Mouse (Mus musculus): ENCODE measurements around the gene Gtf2ird2. TPM values are rescaled to one million over a fixed set of nuclear protein-coding genes. Genes with fewer than 3 reads are reported as not detected.

The Gtf2ird2 gene
- total RNA-seq, 2 experiments from 2014 or later, result 4.2 TPM

DNA sequence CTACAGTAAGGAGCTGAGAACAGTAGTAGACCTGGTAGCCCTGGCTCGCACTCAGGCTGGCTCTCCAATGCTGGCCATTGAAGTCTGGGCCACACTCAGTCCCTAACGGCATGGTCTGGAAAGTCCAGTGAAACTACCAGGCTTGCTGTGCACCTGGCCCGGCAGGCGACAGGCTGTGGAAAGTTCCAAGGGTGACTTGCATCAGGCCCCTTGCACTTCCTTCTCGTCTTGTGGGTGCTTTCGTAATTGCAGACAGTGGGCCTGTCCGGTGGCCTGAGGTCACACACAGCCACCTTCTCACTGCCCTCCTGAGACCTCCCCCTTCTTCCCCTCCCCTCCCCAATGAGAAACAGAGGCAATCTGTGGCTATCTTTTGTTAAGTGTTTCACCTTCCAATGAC lies 48.7 kb downstream of the Gtf2ird2 start:
- peak; percentile 56 for ATAC-seq (replicated peaks; ENCODE audit: poor library complexity)

DNA sequence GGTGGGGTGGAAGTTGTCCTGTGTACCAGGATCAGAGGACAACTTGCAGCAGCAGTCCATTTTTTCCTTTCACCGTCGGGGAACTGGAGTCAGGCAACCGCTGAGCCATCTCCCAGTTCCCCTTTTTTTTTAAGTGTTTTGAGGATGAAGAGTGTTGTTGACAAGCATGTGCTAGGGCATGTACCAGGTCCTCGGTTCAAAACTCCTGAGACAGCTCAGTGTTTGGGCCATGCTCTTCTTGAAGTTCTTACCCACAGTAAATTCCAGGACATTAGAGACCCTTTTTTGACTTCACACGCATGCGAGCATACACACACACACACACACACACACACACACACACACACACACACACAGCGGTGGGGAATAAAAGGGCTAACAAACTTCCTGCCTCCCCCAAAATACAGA lies 49.4 kb downstream of the Gtf2ird2 start:
- no peak for ATAC-seq (replicated peaks; ENCODE audit: poor library complexity)

DNA sequence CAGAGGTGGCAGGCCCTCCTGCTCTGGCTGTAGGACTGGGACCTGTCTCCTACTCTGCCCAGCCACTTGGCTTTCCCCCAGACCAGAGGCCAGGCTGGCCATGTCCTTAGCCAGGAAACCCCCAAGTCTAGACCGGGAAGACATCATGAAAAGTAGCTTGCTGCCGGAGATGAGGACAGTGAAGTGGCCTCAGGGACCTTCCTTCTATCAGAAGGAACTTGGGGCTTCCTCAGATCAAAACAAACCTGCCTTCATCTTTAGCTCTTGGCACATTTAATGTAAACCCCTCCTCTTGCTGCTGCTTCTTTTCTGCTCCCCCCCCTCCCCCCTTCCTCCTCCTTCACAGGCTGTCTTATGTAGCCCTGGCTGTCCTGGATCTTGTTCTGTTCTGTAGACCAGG lies 50.4 kb downstream of the Gtf2ird2 start:
- ATAC-seq (replicated peaks; ENCODE audit: poor library complexity), result no peak

DNA sequence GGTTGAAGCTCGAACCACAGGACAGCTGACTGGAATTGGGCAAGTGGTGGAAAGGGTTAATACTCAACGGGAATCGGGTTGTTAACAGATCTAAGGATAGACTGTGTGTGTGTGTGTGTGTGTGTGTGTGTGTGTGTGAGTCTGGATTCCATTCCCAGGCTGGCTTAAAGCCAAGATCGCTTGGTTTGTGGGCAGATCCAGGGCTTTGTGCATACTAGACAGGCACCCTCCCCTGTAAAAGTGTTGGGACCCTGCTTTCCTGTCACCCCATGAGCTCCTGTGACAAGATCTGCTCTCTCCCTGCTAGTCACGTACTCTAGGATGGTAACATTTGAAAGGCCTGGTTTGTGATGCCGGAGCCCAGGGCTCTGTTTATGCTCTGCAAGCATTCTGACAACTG lies 51.3 kb downstream of the Gtf2ird2 start:
- ATAC-seq (replicated peaks; ENCODE audit: poor library complexity), result no peak

DNA sequence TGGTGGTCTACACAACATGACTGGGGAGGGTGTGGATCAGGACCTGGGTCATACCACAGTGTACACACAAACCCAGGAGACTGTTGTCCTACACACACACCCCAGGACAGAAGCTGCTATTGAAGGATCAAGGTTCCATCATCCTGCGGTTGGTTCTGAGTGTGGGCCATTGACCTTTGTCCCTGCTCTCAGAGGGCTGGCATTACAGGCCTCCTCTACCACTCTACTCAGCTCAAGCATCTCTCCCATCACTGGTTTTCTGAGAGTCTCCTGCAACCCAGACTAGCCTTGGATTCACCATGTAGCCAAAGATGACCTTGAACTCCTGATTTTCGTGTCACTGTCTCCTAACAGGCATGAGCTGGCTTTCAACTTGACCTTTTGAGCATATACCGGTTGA lies 52.4 kb downstream of the Gtf2ird2 start:
- no peak for ATAC-seq (replicated peaks; ENCODE audit: poor library complexity)

DNA sequence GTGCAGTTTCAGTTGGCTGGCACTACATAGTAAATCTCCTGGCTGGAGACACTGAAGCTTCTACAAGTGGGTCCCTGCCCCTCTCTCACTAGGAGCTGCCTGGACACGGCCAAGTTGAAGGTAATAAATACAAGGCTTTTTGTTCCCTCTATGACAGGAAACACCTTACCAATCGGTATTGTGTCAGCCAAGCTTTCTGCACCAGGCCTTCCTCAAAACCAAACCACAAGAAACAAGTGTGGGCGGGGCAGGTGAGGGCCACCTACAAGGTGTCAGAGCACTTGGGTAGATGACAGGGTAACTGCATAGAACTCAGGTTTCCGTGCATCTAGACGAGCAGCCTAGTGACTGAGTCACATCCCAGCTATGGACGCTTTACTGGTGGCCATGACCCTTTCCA lies 53.0 kb downstream of the Gtf2ird2 start:
- peak; percentile 42 for ATAC-seq (replicated peaks; ENCODE audit: poor library complexity)

DNA sequence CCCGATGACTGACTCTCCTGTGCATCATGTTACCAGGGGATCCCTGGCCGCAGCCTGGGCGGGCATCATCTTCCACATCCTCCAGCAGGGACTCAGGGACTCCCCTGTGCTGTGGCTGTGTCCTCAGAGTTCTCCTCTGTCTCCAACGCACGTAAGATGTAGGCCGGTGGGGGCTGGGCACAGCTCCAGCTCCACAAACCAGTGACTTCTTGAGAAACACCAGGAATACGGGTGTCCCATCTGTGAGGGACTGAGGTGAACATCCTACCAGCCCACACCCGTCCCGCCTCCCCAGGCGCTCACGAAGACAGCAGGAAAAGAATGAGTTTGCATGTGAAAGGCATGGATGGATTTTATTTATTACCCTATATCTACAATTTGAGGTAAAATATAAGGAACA lies 53.7 kb downstream of the Gtf2ird2 start:
- no peak for ATAC-seq (replicated peaks; ENCODE audit: poor library complexity)

DNA sequence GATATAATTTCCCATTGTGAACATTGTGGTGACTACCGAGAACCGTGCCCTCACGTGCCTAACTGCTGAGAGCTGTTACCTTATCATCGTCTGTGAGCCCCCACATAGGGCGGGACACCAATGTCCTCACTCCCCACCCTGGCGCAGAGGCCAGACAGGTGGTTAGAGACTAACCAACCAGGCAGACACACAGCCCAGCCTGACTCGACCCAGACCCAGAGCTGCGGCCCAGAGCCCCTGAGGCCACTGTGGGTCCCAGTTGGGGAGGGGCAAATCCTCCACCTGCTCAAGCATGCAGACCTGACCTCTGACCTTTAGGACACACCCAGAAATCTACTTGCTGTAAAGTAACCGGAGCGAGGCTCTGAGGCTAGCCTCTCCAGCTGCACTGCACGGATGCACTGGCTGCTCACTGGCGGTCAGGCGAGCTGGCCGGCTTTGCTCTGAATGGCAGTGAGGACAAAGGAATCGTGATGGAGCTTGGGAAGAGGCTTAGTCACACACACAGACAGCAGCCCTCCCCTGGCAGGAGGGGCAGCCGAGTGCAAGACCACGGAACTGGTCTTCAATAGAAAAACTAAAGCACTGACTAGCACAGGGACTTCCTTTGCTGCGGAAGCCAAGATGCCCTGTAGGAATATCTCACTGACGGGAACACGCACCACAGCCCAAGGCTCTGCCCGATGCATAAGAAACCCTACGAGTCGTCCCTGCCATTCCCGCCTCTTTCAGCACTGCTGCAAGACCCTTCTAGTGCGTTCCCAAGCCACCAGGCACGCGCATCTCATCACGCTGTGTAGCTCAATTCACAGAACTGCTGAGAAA lies 54.3 kb downstream of the Gtf2ird2 start:
- peak; percentile 35 for ATAC-seq (replicated peaks; ENCODE audit: poor library complexity)

DNA sequence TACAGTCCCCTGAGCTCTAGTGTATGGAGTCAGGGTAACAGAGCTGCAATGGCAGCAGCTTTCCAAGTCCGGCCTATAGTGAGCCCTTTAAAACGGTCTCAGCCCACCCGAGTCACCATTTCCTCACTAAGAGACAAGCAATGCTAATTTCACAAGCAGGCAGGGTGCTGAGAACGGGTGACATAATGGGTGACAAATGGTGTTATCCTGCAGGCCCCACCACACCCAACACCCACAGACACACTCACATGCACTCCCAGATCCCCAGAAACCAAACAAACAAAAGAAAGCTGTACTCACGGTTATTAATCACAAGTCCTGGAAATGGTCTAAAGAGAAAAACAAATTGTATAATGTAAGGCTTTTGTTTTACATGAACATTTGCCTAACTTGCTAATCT lies 58.0 kb downstream of the Gtf2ird2 start:
- no peak for ATAC-seq (replicated peaks; ENCODE audit: poor library complexity)

DNA sequence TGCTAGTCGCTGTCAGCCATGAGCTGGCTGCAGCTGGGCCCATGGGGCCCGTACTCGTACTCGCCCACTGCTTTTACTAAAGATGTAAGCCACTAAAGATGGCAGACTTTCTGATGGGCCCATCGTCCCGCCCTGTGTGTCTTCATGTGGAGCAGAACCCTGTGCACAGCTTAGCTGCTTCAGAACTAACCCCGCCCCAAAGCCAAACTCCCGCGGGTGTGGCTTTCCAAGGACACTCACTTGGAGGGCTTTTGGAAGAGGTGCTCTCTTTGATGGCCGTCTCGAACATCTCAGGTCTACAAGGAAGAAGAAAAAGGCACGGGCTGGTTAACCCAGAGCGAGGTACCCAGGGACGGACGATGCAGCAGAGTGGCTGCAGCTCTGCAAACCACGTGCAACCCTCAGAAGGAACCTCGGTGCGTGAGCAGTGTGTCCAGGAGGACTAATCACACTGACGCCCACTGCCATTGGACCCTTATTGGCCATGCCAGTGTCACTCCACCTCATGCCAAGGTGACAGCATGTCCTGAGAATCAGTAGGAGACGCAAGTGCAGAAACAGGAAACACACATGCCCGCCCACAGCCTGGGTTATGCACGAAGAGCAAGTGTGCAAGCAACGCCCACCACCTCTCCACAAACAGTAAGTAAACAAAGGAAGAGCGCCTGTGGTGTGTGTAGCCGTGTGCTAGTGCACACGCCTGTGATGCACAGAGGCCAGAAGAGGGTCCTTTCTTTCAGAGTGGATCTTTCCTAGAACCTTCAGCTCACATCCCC lies 60.0 kb downstream of the Gtf2ird2 start:
- no peak for ATAC-seq (replicated peaks; ENCODE audit: poor library complexity)

DNA sequence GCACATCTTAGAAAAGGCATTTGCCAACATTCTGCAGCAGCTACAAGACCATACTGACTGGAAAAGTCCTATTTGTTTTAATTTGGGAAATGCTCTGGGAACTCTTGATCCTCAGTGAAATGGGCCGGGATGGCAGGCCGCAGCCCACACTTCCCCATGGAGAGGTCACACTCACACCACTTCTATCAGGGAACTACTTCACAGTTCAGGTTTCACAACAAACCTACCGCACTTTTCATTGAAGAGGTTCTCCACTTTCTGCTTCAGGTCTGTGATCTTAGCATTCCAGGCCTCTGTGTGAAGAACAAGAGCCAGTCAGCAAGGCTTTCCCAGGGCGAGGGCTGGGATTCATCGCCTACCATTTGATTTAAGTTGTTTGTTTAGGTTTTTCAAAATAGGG lies 61.1 kb downstream of the Gtf2ird2 start:
- ATAC-seq (replicated peaks; ENCODE audit: poor library complexity), result no peak

DNA sequence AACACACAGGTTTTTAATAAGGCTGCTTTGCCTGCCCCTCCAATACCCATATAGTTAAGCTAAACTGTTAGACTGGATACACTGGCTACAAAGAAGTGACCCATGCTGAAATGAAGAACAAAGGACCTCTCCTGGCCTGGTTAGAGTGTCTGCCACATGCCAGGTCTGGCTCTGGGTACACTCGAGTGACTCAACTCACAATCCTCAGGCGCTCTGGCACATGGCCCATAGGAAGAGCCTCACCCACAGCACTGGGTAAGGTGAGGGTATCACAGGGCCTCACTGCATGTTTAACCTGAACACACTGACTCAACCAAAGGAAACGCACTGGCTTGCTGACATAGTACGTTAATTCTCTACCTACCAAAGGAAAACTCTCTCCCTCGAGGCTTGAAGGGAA lies 62.3 kb downstream of the Gtf2ird2 start:
- no peak for ATAC-seq (replicated peaks; ENCODE audit: poor library complexity)

DNA sequence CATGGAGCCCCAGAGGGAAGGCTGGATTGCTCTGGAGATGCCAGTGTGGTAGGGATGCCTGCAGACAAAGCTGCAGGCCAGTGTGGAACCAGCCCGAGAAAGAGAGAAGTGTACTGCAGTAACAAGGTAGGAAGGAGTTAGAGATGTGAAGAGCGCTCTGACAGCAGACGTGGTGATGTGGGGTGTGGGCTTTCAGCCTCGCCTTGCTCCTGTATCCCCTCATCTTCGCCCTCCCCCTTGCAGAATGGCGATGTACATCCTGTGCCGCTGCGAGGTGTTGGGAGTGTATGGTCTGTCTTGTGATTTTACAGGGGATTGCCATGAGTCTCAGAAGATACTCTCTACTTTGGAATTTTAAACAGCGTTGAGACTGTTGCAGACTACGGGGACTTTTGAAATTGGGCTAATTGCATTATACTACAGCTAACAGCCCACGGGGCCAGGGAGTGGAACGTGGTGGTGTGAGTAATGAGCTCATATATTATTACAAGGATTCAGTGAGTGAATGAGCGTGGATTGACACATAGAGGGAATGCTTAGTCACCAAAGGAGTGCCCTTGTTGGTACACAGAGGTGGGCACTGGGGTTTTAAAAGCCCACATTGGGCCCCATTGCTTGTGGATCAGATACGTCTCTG lies 64.9 kb downstream of the Gtf2ird2 start:
- ATAC-seq (replicated peaks; ENCODE audit: poor library complexity), result no peak

DNA sequence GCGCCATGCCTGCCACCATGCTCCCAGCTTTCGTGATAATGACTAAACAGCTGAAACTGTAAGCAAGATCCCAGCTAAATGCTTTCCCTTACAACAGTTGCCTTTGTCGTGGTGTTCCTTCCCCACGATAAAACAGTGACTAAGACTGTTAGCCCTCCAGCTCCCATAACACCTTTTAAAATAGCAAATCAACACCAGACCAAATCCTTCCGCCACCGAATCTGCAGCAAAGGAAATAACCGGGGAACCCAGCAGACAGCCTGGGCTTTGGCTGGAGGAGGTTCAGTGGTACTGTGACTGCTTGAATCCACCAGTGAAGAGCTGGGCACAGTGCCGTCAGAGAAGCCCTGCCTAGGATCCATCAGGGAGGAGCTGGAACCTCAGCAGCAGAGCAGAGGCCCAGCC lies 65.4 kb downstream of the Gtf2ird2 start:
- ATAC-seq (replicated peaks; ENCODE audit: poor library complexity), result no peak

DNA sequence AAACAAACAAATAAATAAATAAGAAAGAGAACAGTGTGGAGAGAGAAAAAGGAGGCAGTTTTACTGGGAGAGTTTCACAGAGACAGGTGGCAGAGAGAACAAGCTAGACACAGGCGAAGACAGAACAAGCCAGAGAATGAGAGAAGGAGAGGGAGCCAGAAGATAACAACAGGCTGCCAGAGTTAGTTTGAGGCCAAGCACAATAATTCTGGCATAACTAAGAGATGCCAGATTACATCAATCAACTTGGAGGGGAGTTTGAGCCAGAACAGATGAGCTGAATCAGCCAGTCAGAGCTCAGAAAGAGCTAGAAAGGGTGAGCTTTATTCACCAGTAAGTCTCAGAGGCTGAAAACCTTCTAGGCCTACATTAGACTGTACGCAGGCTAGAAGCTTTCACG lies 66.8 kb downstream of the Gtf2ird2 start:
- ATAC-seq (replicated peaks; ENCODE audit: poor library complexity), result no peak

DNA sequence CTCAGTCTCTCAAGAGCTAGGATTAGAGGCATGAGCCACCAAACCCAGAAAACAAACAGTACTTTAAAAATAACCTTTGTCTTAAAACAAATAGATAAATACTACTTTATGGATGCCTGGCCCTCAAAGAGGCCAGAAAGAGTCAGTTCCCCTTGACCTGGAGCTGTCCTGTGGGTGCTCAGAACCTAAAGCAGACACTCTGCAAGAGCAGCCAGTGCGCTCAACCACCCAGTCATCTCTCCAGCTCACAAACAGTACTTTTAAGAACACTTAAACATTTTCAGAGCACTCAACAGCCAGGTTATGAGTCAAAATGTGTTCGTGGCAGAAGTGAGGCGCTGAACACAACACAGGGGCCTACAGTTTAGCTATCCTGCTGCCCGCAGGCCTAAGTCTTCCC lies 67.3 kb downstream of the Gtf2ird2 start:
- ATAC-seq (replicated peaks; ENCODE audit: poor library complexity), result no peak

DNA sequence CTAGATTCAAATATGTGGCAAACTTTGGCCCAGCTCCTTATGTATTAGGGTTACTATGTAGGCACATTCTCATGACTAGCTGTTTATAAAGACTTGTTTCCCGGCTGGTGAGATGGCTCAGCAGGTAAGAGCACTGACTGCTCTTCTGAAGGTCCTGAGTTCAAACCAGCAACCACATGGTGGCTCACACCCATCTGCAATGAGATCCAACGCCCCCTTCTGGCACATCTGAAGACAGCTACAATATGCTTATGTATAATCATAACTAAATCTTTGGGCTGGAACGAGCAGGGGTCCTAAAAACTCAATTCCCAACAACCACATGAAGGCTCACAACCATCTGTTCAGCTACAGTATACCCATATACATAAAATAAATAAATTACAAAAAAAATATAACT lies 70.0 kb downstream of the Gtf2ird2 start:
- no peak for ATAC-seq (replicated peaks; ENCODE audit: poor library complexity)

DNA sequence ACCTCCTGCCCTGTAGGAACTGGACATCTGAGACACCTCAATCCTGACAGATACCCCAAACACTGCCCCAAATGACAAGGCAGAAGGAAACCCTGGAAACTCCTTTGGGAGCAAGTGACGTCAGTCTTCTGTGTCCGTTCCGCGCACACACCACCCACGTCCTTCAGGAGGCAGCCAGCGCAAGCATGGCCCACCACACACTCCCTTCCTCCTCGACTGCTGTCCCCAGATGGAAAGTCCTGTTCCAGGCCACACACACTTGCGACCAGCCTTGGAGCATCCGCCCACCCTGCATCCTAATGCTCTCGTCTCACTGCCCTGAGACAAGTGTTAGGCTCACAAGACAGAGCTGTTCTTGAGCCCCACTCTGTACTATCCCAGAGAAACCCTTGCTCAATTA lies 71.5 kb downstream of the Gtf2ird2 start:
- no peak for ATAC-seq (replicated peaks; ENCODE audit: poor library complexity)

DNA sequence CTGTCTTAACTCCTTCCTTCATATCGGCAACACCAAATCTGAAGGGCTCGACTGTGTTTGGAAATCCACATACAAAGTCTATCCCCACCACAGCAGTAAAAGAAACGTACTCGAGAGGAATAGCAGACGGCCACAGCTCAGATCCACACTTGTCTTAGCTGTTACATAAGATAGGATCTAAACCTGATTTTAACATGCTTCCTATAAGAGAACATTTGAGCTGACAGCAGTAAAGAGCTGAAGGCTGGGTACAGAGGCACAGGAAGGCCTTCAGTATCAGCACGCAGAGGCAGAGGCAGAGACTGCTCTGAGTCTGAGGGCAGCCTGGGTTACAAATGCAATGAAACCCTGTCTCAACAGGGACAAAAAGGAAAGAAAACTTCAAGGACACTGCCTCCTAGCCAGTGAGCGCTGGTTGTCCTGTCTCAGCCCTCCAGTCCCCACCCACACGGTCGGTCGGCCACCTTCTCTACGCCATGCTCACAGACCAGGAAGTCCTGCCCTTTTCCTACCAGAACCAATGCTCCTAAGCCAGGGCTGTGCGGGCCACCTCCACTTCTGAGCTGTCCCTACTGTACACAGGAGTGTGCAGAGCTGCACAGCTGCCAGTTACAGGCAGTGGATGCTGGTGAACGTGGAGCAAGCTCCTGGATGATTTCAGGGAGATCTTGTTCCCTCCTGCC lies 73.7 kb downstream of the Gtf2ird2 start:
- peak; percentile 45 for ATAC-seq (replicated peaks; ENCODE audit: poor library complexity)

DNA sequence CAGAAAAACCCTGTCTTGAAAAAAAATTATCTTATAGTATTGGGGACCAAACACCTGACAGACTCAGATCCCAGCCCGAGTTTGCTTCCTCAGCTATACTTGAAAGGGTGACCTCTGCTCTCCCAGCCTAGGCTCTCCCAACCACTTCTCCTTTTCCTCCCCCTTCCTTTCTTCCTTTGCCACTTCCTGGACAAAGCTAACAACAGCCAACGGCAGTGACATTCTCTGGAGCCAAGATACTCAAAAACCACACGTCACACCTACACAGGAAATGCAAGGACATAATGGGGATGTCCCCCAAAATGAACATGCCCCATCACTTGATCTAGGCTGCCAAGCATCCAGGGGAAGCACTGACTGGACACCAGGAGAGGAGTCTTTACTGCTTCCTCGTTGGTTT lies 74.6 kb downstream of the Gtf2ird2 start:
- peak; percentile 93 for ATAC-seq (replicated peaks; ENCODE audit: poor library complexity)

DNA sequence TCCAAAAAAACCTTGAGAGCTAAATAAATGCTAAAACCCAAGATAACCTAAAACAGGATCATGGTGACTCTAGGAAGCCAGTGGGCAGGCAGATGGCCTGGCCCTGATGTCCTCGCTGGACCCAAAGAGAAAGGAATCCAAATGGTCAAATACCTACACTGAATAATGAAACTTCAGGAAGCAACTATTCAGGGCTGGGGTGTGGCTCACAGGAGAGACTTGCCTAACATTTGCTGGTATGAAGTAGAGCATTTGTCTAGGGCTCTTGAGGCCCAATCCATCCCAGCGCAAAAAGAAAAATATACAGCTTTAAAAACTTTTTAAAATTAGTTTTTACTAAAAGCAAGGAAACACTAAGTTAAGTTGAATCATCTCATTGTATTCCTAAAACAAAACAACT lies 75.1 kb downstream of the Gtf2ird2 start:
- ATAC-seq (replicated peaks; ENCODE audit: poor library complexity), result no peak

Measured in megakaryocyte progenitor cell, adult 5-6 weeks (primary cell).